Mouse (Mus musculus) inflammation-experienced regulatory T-cells, adult 16 weeks (primary cell): ENCODE measurements around the gene Olfr285. TPM values are rescaled to one million over a fixed set of nuclear protein-coding genes. Genes with fewer than 3 reads are reported as not detected.

Experiments
- polyA plus RNA-seq: library from polyadenylated mRNA; unstranded; fragments of 100-300 nt; shearing (Covaris generic); gene quantifications from one replicate; pipeline ENCODE4 v1.2.1, GENCODE M21; 2017

Olfr285 gene
- polyA plus RNA-seq = not detected

DNA sequence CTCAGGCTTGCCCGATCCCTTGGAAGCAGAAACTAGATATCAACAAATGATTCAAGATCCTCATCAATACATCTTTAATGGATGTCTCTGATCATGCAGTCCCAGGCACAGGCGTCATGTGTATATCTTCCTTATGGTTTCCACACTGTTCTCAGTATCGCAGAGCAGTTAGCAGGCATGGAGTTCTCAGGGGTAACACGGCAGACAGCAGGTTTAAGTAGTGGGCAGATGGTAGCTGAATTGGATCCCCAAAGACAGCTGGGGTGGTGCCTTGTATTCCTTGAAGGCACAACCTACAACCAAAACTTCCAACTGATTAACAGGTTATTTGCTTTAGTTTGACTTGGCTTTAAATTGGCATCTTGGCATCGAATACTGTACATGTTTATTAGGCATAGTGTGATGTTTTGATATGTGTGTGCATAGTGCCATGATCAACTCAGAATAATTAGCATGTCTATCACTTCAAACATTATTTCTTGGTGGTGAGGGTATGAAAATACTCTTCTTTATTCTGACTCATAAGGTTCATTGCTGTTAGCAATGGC lies at the start of gene Olfr285:
Olfr285 (minus strand) TSS at position 177 of the 548 bp plus-strand sequence.

DNA sequence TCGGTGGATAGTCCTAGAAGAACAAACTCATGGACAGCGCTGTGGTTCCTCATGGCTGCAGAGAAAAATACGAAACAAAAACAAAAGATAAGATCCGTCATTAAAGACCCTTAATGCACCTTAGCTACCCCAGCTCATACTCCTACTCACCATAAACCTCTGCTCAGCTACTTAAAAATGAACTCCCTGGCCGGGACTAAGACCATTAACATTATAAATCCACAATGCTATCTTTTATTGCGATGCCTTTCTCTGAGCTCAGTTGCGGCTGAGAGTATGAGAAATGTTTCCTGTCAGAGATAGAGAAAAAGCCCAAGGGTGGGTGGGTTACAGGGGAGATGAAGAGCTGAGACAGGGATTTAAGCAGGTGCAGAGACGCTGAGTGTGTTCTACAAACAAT lies 23.7 kb upstream of the Olfr285 start, which contains the start of gene Olfr284:
Olfr284 (minus strand) TSS at position 101 of the 400 bp plus-strand sequence.

DNA sequence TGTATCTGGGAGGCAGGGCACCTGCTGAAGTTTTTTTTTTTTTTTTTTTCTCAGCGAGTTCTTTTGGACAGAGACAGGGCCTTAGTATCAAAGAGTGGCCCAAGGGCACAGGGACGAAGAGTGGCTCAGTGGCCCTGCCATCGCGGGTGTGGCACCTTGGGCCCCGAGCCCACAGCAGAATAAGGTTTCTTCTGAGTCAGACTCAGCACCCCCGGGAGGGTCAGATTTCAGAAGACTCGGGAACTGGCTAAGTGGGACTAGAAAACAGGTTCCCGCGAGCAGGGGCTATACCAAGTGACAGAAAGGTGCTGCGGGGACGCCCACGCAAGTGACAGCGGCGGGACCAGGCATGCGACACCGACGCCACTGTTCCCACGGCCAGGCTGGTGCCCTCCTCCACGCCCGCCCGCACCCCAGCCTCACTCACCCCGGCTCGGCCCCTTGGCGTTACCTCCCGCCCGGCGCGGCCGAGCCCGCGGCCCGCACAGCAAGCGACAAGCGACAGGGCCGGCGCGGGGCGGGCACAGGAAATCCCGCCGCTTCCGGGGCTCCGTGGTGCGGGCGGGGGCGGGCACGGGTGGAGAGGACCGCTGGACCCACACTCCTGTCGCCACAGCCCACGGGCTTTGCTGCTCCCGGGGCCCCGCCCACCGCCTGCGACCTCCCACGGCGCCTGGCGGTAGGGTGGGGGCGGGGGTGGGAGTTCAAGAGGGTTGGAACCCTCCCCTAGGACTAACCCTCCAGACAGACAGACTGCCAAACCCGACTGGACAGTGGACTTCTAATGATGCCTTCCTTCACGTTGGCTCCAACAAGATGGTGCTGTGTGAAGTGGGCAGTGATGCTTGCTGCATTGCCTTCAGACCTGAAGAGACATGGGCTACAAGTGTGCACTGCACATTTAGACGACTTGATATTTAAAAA lies 21.3 kb downstream of the Olfr285 start, which contains the start of gene Zfp641:
Zfp641 (minus strand) TSS at position 534 of the 924 bp plus-strand sequence.

Other genes with a start within 250 kb of the Olfr285 start
- gene Pfkm, start 224.8 kb downstream of the Olfr285 start, polyA plus RNA-seq = 14.7 TPM
- gene Senp1, start 223.6 kb downstream of the Olfr285 start, polyA plus RNA-seq = 64.3 TPM
- 51.2 TPM for gene Asb8, start 151.7 kb downstream of the Olfr285 start, polyA plus RNA-seq
- gene Ccdc184, start 150.2 kb downstream of the Olfr285 start, polyA plus RNA-seq = 0.45 TPM
- not detected for gene Olfr288, start 121.8 kb downstream of the Olfr285 start, polyA plus RNA-seq
- gene Gm44579, start 96.4 kb downstream of the Olfr285 start, polyA plus RNA-seq = not detected
- not detected for gene Olfr287, start 96.3 kb downstream of the Olfr285 start, polyA plus RNA-seq
- not detected for gene Olfr286, start 82.9 kb downstream of the Olfr285 start, polyA plus RNA-seq
- gene H1fnt, start 60.1 kb downstream of the Olfr285 start, polyA plus RNA-seq = not detected
- not detected for gene Zfp641, start 21.2 kb downstream of the Olfr285 start, polyA plus RNA-seq
- not detected for gene Olfr284, start 23.6 kb upstream of the Olfr285 start, polyA plus RNA-seq
- not detected for gene Olfr283, start 63.6 kb upstream of the Olfr285 start, polyA plus RNA-seq
- gene Olfr282, start 113.9 kb upstream of the Olfr285 start, polyA plus RNA-seq = not detected
- gene Olfr281, start 135.2 kb upstream of the Olfr285 start, polyA plus RNA-seq = not detected
- gene OR5BS1P, start 152.5 kb upstream of the Olfr285 start, polyA plus RNA-seq = not detected
- not detected for gene Lalba, start 165.4 kb upstream of the Olfr285 start, polyA plus RNA-seq
- gene Olfr279, start 175.0 kb upstream of the Olfr285 start, polyA plus RNA-seq = 0.05 TPM
- 46.7 TPM for gene Kansl2, start 216.9 kb upstream of the Olfr285 start, polyA plus RNA-seq